Mouse (Mus musculus): ENCODE data around the gene Fgd6.

Fgd6 gene

DNA sequence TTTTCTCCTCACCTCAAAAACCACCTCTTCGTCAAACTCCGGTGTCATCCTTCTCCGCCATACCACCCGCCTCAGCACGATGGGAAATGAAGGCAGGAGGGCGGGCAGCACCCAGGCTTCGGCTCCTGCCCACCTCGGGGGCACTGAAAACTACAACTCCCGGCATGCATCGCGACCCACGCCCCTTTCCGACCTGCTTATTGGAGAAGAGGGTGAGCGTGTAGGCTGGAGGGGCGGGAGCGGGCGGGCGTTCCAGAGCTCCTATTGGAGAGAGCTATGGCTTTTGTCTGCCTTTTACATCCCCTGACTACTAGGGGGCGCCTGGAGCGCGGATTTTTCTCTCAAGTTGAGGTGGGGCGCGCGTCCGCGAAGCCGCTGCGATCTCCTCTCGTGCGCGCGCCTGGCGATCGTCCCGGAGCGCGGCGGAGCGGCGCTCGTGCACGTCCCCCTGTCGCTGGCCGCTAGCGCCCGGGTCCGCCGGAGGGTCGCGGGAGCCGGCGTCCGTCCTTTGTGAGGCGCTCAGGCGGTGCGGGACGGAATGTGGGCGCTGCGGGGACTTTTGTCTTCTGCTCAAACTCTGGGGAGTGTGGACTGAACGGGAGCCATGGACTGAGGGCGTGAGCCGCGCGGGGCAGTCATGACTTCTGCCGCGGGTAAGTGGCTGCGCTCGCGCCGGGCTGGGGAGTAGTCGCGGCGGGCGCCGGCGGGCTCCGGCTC is at the start of gene Fgd6, which contains the start of gene Vezt:
Gene Fgd6, plus strand, starts transcription at position 344 of the 717 bp plus-strand sequence.
Gene Vezt, minus strand, starts transcription at position 160 of the 717 bp plus-strand sequence.
- DNase-seq = peak; percentile 99

GRCm38 (mm10) chr10:93994136-93994535 is 41.7 kb upstream of the Fgd6 start:
- DNase-seq = no peak

GRCm38 (mm10) chr10:93995100-93995499 is 40.7 kb upstream of the Fgd6 start:
- no peak for DNase-seq

DNA sequence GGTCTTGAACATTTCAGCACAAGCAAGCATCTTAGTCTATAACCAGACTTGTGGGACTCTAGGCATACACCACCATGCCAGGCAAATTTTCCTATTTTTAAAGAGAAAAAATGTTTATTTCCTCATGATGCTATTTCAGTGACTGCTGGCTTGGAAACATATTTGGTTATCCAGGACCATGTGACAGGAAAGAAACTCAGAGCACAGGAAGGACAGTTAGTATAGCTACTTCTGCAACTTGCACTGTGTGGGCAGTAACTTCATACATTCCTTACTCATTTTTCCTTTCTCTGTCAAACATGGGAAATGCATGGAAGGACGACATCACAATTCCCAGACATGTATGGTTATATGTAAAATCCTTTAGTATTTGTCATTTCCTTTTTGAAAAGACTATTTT is 36.4 kb upstream of the Fgd6 start:
- peak in 1 of 2 experiments; percentile 17 for DNase-seq

DNA sequence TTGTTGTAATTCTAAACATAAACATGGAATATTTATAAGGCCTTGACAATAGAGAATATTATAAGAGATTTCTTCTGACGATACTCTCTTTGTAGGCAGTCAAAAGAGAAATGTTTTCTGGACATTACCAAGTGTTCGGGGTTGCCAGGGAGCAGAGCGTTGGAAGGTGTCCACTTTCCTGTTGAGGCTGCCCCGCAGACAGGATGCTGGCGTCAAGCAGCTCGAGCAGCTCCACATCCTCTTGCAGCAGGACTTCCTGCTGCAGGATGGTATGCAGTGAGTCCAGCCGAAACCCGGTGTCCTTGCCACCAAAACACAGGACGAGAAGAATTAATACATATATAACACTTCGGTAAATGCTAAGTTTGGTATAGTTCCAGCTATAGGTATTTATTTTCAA is 35.6 kb upstream of the Fgd6 start:
- DNase-seq = peak; percentile 53 to 68

DNA sequence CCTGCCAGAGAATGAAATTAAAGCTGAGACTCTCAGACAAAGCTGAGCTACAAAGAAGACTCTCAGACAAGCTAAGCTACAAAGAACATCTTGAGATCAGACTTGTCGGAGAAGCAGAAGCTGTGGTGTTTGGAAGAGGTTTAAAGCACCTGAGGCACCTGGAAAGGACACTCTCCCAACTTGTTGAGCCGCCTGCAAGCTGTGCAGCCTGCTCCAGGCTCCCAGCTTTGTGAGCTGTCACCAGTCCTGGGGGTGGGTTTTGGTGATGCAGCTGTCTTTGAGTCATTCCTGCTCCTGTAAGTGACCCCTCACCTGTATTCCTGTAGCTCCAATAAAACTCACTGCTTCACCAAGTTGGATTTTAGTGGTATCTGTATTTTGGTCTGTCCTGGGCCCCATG is 27.4 kb upstream of the Fgd6 start:
- DNase-seq = no peak

DNA sequence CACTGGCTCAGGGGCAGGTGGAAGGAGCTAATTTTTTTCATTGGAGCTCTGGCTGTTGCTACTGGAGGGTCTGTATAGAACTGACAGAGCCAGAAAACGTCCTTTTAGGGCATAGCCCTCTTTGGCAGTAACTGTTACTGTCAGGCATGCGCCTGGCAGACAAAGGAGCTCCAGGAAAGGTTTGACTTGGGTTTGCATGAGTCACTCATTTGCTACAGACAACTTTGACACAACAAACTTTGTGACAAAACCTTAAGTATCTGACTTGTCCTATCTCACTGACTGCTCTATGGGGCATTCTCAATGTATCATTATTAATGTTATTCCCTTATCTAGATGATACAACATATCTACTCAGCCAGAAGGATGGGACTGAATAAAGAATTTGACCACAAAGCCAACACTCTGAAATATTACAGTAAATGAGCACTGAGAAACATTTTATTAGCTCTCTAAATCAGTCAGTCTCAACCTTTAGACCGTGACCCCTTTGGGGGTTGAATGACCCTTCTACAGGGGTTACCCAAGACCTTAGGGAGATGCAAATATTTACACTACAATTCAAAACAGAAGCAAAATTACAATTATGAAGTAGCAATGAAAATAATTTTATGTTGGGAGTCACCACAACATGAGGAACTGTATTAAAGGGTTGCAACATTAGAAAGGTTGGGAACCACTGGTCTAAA is 25.7 kb upstream of the Fgd6 start:
- no peak for DNase-seq

GRCm38 (mm10) chr10:94011024-94011423 is 24.8 kb upstream of the Fgd6 start:
- DNase-seq = no peak

DNA sequence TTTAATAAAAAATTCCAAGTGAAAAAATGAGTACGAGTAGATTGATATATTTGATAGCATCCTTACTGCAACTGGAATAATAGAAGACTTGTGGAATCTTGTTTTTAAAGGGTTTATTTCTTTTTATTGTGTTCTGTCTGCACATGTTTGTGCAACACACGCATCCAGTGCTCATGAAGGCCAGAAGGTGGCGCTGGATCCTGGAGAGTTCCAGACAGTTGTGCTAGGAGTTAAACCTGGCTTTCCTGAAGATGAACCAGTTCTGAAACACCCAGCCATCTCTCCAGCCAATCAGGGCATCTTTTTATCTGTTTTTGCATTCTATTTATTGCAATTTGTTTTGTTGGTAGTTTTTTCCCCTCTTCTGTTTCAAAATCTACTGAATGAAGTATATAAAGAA is 22.6 kb upstream of the Fgd6 start:
- DNase-seq = peak; percentile 75 to 87

DNA sequence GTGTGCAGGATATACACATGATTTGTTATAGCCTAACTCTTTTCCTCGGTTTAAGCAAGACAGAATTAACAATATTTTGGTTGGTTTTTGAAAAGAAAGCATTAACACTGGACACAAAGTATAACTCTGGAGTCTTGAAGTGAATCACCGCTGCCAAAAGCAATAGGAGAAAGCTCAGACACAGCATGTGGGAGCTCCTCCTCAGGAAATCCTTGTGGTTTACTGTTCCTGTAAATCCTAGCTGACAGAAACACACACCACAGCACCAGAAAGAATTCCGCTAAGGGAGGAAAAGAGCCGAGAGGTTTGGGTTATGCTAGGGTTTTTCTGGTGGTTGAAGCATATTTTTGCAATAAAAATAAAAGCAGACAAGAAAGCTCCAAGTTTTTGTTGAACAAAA is 21.6 kb upstream of the Fgd6 start:
- DNase-seq = peak; percentile 15 to 27

DNA sequence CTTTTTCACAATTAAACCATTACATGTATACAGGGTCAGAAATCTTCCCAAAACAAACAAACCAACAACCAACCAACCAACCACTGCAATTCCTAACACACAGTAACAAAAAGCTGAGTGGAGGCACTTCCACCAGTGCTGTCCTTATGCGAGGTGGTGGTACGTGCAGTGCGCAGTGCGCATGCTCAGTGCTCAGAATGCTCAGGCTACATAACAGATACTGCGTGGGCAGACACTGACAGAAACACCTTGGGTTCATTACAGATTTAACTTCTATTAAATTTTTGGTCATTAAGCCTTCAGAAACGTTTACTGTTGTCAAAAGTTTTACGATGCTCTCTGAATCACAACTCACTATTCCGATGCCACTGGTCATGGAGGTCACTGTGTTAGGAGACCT is 18.3 kb upstream of the Fgd6 start:
- no peak for DNase-seq

- peak; percentile 32 to 47 for DNase-seq
Measured at GRCm38 (mm10) chr10:94020587-94020986, 15.2 kb upstream of the Fgd6 start.

DNA sequence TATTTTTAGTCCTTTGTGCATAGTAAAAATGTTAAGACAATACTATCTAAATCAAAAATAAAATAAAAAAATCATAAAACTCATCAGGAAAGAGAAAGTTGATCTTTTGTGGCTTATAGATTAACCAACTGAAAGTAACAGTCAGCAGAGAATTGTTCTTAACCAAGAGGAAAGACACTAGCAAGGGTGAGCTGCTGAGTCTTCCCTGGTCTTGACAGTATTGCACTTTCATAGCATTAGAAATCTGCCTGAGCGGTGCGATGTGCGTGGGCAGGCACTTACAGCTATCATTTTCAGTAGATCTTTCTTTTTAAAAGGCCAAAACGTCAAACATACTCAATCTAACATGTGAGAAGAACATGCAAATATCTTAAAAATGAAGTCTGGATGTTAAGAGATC is 14.7 kb upstream of the Fgd6 start:
- DNase-seq = no peak

- DNase-seq = no peak
Measured at GRCm38 (mm10) chr10:94025079-94025478, 10.7 kb upstream of the Fgd6 start.

DNA sequence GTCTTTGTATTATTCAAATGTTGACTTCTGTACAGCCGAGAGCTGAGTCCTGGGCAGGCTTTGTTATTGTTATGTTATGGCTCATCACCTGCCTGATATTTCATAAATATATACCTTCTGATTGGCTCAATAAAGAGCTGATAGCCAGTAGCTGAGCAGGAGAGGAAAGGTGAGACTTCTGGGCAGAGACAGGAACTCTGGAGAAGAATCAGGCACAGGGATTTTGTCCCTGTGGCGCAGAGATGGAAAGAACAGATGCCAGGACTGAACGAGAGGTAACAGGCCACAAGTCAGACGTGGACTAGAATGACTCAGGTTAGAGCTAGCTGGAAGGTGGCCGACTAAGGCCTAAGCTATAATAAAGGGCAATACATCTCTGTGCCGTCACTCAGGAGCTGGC is 7.3 kb upstream of the Fgd6 start:
- DNase-seq = no peak

DNA sequence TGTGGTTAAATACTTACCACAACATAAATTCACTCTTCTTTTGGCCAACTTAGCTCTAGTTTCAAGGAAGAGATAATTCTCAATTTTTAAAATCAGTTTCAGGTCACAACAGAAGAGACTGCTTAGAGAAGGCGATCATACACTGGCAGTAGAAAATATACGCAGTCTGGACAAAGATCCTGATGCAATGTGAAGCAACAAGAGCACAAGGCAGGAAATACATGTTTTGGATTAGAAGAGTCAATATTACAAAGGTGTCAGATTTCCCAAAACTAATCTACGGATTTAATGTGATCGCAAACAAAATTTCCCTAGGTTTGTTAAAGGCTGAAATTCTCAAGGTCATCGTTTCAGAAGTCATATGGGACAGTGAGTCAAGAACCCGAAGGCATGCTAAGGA is 4.6 kb upstream of the Fgd6 start:
- DNase-seq = no peak

GRCm38 (mm10) chr10:94034876-94035657 is 734 bp upstream of the Fgd6 start:
- peak; percentile 55 to 78 for DNase-seq

DNA sequence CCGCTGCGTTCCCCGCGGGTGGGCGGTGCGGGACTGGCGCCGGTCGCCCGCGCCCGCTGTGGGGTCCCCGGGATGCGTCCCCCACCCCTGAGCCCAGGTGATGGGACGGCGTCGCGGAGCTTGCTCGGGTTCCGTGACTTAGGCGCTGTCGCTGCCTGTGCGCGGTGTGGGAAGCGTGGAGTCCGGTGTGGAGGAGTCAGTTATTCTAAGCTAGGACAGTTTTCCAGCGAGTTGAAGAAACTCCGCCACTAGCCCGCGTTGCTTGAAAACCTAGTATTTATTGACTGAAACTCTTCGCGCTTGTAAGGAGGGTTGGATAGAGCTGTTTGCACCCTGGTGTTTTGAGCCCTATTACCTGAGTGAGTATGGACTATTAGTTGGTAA is 566 bp downstream of the Fgd6 start:
- DNase-seq = no peak

DNA sequence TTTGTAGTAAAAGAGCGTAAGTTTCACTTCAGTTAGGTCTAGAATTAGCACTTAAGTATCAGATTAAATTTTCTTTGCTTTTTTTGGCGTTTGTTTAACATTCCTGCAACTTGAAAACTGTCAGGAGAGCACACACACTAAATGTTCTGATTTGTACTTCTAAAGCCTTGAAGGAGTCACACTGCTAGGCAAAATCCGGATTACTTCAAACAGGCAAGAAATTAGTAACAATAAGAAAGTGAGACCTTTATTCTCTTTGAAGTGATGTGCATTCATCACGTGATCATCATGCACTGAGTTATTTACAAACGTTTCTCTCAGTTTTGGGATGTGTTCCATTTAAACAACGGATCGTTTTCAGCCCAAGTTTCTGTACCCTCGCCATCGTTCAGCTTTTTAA is 1.4 kb downstream of the Fgd6 start:
- DNase-seq = no peak

- DNase-seq = no peak
Measured at GRCm38 (mm10) chr10:94037596-94037995, 1.8 kb downstream of the Fgd6 start.

GRCm38 (mm10) chr10:94038366-94039260 is 2.8 kb downstream of the Fgd6 start:
- no peak for DNase-seq

- no peak for DNase-seq
Measured at GRCm38 (mm10) chr10:94043908-94044307, 8.1 kb downstream of the Fgd6 start.

DNA sequence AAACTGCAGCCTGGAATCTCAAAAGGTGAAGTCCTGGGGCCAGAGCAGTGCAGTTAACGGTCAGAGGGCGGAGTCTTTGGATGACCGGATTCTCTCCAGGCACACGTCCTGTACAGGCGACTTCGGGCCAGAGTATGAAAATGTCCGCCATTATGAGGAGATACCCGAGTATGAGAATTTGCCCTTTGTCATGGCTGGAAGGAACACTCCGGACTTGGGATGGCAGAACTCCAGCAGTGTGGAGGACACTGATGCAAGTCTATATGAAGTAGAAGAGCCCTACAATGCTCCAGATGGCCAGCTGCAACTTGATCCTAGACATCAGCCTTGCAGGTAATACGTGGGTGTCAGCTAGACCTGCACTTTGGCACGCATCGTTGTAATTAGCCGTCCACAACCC is 9.5 kb downstream of the Fgd6 start:
- no peak for DNase-seq

Data from kidney, postnatal 36 days (tissue).